Mouse (Mus musculus): ENCODE measurements around the gene Kcnh2.
"Not testable (repeated sequence)": the region's sequence is repeated elsewhere in the genome, so short reads cannot be mapped to it uniquely, and the experiment has no call there.

Kcnh2 gene

DNA sequence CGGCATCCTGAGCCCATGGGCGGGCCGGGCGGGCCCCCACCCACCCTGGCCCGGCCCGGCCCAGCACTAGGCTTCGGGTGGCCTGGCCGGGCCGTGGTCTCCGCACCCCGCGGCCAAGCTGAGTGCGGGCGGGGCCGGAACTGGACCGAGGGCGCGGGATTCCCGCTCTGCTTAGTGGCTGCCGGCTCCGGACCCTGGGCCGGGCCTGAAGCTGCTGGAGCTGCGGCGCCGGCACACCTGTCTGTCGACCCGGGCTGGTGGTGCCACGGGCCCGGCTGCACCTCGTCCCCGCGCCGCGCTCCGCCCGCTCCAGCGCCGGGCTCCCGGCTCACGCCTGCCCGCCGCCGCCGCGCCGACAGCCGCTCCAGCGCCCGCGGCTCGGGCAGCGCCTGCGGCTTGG is at the start of gene Kcnh2:
Kcnh2 (minus strand) TSS at position 327 of the 400 bp plus-strand sequence.
- DNase-seq, result no peak

DNA sequence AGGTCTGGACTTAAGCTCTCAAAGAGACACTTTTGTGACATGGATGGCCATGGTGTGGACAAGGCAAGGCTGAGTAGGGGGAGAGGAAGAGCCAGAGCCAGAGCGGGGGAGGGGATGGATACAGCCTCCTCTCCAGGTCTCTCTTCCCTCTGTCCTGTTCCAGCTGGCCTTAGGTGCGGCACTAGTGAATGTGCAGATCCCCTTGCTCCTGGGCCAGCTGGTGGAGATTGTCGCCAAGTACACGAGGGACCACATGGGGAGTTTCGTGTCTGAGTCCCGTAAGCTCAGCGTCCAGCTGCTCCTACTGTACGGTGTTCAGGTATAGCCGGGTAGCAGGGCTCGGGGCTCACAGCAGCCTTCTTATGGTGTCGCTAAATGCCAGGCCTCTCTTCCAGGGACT is 49.0 kb upstream of the Kcnh2 start:
- DNase-seq, result no peak

DNA sequence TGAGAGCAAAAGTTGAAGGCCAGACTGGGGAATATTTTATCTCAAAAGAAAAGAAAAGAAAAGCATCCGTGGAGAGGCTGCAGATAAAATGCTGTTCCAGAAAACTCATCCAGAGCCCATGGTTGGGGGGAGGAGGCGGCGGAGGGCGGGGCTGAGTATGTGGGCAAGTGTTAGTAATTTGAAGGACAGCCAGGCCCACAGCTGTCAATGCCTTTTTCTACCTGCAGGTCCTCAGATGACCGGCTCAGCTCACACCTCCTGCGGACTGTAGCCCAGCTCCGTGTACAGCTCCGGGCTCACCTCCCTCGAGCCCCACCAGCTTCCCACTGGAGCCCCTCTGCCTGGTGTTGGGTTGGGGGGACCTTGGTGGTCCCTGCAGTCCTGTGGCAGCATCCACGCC is 48.3 kb upstream of the Kcnh2 start:
- no peak for DNase-seq

DNA sequence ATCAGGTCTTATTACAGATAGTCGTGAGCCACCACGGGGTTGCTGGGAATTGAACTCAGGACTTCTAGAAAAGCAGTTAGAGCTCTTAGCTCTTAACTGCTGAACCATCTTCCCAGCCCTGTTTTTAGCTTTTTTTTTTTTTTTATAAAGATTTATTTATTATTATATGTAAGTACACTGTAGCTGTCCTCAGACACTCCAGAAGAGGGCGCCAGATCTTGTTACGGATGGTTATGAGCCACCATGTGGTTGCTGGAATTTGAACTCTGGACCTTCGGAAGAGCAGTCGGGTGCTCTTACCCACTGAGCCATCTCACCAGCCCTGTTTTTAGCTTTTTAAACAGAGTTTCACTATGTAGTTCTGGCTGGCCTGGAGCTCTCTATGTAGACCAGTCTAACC is 44.9 kb upstream of the Kcnh2 start:
- DNase-seq, result not testable (repeated sequence)

DNA sequence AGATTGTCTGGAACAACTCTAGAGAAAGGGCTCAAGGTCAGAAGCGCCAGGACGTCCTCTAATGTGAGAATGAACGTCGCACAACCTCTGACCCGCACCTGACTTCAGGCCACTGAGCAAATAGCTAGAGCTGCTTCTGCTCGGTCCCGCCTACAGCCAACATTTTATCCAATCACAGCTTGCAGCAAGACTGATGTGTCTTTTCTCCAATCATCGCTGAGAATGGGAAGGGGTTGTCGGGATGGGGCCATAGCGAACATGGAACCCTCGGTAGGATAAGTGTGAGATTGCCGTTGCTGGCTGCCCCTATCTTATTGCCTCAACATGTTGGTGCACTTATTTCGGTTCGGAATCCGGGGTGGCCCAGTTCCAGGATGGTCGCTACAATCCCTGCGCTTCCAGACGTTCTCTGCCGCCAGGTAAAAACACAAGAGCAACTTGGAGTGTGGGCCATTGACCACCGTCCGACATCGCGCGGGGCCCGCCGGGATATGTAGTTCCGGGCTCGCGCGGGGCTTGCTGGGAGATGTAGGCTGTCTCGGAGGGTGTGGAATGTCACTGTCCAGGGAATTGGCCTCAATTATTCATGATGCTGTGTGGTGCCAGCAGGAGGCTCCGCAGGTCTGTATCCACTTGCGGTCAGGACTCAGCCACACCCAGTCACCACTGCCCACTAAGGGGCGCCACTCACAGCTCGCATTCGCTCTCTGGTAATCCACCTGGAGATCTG is 42.9 kb upstream of the Kcnh2 start:
- peak; percentile 96 for DNase-seq

DNA sequence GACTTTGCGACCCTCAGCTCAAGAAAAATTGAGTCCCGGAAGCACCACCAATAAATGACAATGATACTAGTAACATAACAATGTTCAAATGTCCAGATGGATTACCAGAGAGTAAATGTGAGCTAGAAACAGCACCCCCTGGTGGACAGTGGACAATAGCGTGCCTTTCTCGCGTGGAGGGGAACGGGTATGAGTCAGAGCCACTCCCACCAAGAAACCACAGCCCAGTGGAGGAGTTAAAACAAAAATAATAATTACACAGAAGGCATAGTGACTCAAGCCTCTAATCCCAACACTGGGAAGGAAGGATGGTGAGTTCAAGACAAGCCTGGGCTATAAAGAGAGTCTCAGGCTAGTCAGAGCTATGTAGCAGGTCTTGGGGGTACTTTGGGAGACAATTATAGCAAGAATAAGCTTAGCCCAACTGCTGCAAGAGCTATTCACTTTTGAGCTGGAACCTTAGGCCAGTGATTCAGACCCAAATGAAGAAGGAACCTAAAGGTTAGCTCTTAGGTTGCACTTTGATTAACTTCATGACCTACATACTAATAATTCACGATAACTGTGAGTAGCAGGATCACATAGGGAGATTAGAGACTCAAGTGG is 42.1 kb upstream of the Kcnh2 start, which contains the start of gene Abcb8:
Abcb8 (plus strand) TSS at position 272 of the 606 bp plus-strand sequence.
- DNase-seq, result peak; percentile 84

DNA sequence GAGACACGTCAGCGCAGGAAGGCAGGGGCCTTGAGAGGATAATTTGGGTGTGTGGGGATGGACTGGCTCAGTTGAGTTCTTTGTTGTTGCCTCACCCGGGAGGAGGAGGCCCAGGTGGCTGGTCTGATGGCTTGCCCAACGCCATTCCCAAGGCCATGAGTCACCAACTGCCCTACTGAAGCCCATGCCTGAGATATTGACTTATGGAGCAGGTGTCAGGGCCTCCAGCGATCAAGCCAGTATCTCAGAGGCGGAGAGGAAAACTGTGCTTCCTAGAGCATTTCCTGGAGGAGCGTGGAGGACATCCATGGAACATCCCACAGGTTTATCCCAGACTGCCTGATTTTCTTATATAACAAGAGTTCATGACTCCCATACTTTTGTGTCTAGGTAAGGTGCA is 41.3 kb upstream of the Kcnh2 start:
- no peak for DNase-seq

DNA sequence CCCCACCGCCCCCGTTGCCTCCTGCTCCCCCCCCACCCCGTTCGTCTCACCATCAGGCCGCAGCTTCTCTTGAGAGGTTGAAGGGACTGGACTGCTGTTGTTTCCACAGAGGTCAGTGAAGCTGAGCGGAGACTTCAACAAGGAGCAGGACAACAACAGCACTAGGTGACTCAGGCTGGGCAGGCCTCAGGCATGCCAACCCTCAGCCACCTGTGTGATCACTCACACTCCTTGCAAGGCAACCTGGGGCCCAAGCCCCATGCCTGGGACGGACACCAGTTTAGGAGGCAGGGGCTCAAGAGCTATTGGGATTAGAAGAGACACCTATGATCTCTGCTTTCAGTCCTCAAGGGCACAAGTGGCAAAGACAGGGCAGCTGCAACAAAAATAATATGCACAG is 40.5 kb upstream of the Kcnh2 start, which contains the start of gene Atg9b:
Atg9b (minus strand) TSS at position 280 of the 400 bp plus-strand sequence.
- no peak for DNase-seq

DNA sequence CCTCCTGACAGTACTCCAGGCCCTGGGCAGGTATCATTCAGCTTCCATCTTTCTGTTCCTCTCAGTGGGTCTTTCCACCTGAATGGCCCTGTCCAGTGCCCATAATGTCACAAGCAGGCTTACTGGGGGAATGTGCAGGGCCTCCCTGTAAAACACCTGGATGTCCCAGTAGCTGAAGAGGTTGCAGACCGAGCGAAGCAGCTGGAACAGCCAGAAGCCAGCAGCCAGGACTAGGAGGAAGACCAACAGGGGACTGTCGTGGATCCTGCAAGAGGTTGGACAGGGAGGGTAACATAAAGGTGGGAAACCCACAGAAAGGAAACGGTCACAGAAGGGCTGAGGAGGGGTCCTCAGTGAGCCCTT is 38.2 kb upstream of the Kcnh2 start:
- no peak for DNase-seq

DNA sequence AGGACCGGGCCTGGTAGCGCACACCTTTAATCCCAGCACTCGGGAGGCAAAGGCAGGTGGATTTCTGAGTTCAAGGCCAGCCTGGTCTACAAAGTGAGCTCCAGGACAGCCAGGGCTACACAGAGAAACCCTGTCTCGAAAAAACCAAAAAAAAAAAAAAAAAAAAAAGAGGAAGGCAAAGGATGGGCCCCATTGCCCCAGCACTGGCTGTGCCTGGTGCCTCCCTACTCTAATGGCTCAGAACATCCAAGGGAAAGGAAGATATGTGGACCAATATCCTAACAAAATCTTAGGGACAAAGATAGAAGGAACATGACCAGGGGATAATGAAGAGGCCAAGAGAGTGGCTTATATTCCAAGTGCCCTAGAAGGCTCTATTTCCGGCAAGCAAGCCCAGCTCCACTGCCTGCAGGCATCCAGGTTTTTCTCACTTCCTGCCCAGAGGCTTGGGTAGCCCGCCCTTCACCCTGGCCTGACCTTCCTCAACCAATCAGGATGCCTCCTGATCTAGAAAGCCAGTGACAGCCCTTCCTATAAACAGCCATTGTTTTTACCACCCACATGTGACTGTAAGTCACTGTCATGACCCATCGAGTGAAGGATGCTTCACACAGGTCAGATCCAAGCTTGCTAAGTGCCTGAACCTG is 37.7 kb upstream of the Kcnh2 start:
- DNase-seq, result peak; percentile 44

DNA sequence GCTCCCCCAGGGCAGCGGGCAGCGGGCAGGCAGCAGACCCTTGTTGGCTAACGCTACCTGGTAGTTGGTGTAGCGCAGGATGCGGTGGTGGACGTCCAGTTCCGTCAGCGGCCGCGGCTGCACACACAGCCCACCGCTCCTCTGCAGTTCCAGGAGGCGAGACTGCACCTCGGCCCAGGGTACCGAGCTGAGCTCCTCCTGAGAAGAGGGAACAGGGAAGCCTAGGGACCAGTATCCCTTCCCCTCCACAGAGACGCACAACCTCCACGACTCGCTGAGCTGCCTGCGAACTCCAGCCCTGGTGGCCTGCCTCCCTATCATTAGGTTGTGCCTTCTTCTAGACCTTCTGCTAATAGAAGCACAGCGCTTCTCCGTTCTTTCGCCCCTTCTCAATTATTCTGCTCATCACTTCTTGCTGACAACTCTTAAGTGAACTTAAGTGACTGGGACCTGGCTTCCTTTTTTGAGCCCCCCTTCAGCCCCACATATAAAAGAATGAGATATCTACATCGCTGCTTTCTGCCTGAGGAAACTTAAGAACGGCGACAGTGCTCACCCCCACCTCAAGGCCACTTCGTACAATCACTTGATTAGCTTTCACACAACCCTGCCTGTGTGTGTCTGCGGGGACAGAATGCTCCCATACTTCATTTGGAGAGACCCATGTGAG is 37.0 kb upstream of the Kcnh2 start:
- no peak for DNase-seq

DNA sequence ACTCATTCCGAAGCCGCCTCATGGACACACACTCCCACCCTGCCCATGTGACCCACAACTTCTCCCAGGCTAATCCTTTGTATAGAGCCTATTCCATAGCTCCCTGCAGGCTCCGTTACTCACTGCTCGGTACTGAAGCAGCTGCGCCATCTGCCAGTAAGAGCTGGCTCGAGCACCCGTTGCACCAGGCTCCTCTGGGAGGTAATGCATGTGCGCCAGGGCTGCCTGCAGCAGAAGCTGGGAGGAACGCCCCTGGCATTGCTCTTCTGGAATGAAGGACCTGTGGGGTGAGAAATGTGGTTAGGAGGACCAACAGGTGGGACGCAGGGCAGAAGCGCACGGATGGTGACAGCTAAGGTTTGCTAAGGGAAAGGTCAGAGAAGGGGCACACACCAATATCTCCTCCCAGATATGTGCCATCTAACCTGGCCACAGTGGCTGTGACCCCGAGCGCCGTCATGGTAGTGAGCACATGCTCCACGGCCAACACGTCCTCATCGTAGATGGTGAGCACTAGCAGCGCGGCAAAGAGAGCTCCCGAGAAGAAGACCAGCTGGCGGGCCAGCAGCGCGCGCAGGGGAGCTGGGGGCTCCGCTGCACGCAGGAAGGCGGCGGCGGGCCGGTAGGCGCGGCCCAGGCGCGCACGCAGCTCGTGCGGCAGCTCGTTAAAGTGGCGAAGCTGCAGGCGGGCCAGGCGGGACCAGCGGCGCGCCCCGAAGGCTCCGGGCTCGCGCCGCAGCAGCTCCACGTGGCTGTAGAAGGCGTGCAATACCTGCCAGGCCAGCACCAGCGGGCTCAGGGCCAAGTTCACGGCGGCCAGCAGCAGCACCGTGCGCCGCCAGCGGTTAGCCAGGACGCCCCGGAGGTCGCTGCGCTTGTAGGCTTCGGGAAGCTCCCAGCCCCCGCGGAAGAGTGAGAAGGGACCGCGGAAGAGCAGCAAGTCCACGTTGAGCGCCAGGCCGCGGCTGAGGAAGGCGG is 36.1 kb upstream of the Kcnh2 start:
- DNase-seq, result peak; percentile 84

DNA sequence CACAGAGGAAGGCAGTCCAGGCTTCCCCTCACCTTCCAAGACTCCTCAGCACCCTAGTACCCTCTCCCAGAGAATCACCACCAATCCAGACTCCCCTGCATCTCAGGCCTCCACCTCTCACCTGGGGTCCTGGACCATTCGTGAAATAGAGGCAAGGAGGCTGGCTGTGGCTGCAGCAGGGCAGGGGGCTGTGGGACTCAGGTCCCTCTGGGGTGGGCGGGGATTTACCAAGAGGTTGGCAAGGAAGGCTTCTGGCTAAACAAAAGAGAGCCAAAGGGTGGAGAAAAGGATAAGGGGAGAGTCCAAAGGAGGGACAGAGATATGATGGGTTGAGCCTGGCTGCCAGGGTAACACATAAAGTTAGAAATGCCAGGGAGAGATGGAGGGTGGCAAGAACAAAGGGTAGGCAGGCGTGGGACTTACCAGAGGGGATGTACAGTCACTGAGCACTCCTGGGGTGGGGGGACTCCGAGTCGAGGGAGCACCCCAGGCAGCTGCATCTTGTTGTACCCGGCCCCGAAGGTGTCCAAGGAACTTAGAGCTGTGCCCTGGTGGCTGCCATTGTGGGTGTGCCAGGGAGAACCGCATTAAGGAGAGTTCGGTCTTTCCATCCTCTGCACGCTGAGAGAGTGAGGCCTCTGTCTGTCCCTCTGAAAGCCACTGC is 34.6 kb upstream of the Kcnh2 start:
- no peak for DNase-seq

DNA sequence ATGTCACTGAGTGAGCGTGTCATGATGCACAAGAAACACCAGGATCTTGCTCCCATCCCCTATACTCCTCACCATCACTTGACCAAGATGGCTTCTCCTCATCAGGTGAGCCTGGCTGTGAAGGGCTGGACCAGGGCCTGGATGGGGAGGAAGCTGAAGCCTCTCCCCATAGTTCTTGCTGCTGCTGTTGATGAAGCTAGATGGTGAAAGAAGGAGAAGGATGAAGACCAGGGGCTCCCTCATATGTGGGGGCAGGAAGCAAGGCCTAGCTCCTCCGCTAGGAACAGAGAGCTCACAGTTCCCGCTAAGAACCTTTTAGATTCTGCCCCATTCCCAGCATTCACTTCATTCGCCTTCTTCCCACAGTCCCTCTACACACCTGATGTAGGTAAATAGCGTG is 34.0 kb upstream of the Kcnh2 start:
- DNase-seq, result no peak

DNA sequence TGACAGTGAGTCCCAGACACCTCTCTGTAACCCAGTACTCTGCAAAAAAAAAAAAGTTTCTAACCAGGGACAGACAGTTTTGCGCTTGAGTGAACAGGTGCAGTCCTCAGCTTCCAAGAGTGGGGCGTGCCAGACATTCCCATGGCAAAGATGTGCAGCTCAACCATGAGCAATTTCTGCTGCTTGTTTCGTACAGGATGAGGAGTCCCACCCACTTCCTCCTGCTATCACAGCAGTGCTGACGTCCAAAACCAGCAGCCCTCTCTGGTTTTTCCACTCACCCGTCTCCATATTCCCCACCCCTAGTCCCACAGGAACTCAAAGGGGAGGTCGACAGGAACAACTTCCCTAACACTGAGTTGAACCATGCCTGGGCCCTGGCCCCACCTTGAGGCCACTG is 33.0 kb upstream of the Kcnh2 start:
- peak; percentile 70 for DNase-seq

DNA sequence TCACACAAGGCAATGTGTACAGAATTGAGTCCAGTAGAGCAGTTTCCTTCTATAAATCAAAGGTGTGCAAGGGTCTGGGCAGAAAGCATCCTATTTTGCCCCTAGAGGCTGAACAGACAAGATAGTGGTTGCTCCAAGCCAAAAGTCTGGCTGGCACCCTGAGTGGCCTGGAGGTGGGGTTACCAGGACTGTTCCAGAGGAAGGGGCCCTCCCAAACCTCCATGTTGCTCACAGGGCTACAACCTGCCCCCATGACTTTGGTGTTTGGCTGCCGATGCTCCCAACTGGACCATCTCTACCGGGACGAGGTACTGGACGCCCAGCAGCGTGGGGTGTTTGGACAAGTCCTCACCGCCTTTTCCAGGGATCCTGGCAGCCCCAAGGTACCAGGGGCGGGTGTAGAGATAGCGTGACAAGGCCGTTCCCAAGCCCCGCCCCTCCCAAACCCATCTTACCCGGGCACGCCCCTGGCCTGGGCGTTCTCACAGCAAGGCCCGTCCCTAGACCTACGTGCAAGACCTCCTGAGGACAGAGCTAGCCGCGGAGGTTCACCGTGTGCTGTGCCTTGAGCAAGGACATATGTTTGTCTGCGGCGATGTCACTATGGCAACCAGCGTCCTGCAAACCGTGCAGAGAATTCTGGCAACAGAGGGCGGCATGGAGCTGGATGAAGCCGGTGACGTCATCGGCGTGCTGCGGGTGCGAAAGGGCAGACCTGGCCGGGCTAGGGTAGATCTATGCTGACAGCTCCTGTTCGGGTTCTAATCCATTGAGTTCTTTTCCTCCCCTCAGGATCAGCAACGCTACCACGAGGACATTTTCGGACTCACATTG is 31.8 kb upstream of the Kcnh2 start:
- DNase-seq, result peak; percentile 90

DNA sequence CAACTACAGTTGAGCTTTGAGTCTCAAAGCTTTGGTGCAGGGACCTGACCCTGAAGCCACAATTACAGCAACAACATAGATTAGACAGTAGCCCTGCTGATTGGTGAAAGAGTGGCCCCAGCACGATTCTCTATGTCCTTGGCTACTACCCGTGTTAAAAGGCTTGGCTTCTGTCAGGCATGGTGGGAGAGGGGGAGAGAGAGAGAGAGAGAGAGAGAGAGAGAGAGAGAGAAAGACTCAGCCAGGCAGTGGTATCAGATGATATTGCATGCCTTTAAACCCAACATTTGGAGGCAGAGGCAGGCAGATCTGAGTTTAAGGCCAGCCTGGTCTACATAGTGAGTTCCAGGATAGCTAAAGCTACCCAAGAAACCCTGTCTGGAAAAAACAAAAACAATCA is 30.6 kb upstream of the Kcnh2 start:
- DNase-seq, result no peak

DNA sequence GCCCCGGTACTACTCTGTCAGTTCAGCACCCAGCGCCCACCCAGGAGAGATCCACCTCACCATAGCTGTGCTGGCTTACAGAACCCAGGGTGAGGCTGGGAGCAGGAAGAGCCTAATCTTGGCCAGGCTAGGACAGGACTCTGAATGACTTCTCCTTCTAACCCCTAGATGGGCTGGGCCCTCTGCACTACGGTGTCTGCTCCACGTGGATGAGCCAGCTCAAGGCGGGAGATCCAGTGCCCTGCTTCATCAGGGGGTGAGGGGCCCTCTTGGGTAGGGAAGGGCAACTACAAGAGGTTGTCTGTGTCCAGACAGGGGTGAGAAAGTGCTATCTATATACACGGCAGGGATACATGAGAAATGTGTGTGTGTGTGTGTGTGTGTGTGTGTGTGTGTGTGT is 30.1 kb upstream of the Kcnh2 start:
- no peak for DNase-seq

DNA sequence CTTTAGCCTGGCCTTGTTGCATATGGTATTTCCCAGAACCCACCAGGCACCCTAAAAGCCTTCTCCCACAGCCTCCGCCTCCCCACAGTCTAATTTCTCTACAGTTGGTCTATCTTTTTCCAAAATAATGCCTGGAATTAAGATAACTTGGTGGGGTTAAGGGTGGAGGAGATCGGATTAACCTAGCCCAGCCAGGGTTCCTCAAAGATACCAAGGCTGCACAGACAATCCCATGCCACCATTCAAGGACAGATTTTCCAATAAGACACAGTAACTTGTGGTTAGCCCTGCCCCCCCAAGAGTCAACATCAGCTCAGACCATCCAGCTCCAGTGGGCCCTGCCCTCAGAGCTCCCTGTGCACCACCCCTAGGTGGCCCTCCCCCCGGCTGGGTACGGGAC is 29.1 kb upstream of the Kcnh2 start:
- DNase-seq, result no peak

DNA sequence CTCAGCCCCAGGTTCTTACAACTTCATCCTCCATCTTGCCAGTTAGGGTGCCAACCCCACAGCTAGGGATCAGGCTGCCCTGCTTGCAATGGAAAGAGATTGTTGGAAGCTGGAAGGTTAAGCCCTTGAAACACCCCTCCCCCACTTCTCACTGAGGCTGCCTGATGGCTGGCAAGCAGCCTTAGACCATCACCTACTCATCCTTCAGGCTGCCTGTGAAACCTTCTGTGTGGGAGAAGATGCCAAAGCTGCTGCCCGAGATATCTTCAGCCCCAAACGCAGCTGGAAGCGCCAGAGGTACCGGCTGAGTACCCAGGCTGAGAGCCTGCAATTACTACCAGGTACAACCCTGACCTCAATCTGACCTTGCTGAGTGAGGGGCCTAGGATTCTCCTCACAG is 28.1 kb upstream of the Kcnh2 start:
- no peak for DNase-seq

DNA sequence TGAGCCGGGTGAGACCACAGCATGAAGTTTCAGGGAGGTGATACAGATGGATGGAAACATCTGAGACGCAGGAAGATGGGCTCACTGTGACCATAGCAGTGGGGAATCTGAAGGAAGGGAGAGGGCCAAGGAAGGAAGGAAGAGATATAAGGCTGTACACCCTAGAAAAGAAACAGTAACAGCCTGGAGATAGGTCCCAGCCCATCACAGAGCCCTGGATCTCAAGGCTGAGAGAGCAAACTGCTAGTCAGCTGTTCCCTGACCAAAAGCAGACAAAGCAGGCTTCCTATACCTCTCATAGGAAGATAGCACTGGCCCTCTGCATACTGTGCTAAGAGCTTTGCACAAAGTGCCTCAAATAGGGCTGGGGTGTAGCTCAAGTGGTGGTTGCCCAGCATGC is 27.3 kb upstream of the Kcnh2 start:
- no peak for DNase-seq
